In the genomic region with DNA sequence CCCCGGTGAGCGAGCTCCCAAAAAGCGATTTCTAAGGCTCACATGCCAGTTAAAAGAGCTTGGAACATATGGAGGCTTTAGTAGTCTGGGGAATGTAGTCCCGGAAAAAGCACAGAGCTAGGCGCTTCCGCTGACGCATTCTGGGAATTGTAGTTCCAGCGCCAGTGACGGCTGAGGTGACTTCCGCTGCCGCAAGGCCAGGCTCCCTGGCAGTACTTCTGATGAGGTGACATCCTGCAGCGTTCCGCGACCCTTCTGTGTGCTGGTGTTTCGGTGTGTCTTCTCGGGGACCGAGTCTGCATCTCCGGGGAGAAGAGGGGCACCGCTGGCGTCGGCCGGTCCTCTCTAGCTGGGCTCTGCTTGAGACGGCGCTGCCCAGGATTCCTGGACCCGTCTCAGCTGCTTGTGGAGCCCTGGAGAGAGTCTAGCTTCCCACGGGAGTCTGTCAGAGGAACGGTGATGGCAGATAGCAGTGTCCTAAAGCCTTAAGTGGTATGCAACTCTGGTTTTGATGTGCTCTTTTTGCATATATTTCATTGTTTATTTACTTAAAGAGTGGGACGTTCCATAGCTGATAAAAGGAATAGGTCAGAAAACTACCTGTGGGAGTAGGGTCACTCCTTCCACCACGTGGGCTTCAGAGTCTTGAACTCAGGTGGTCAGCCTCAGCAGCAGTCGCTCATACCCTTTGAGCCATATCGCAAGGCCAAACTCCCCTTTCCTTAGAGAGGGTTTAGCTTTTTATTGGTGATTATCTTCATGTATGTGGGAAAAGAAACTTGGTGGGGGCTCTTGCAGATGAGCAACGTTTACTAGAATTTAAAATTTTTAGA, we compare ENCODE assay signal across 8 mouse cellular contexts. TPM values are rescaled to one million over a fixed set of nuclear protein-coding genes. Genes with fewer than 3 reads are reported as not detected.
DNase-seq lines count a peak whose midpoint lies in the region; ATAC-seq lines count a peak whose summit lies in the region.

A gene (plus strand): TSS at position 174 of the 833 bp plus-strand sequence.

- no peaks in the 10 kb centered on the region for H3K9me3 ChIP-seq in heart, embryonic 13.5 days
- no peaks in the 10 kb centered on the region for H3K9me3 ChIP-seq in liver, embryonic 13.5 days (replicated peaks)
- no peaks in the 10 kb centered on the region for H3K9me3 ChIP-seq in stomach, embryonic 16.5 days (replicated peaks; ENCODE audit: control insufficient read depth, low read length)

- H3K9ac ChIP-seq in heart, embryonic 13.5 days, result peak within 1 kb of the TSS; percentile 84
- H3K9ac ChIP-seq in liver, embryonic 13.5 days, result peak within 1 kb of the TSS; percentile 81
- H3K9ac ChIP-seq in stomach, embryonic 16.5 days (ENCODE audit: low read length), result peak within 1 kb of the TSS; percentile 77

- H3K27ac ChIP-seq in brown adipose tissue, adult 24 weeks (replicated peaks; ENCODE audit: low read depth, low read length), result no peak within 1 kb of the TSS
- no peak within 1 kb of the TSS for H3K27ac ChIP-seq in heart, embryonic 13.5 days (replicated peaks)
- H3K27ac ChIP-seq in liver, embryonic 13.5 days, result peak within 1 kb of the TSS; percentile 19
- H3K27ac ChIP-seq in stomach, embryonic 16.5 days (ENCODE audit: low read length), result no peak within 1 kb of the TSS

- ATAC-seq in heart, embryonic 13.5 days (ENCODE audit: extremely low read depth, insufficient number of reproducible peaks, low FRiP score, low TSS enrichment), result peak; percentile 85
- ATAC-seq in liver, embryonic 13.5 days (ENCODE audit: low read depth), result peak; percentile 96
- ATAC-seq in stomach, embryonic 16.5 days (ENCODE audit: insufficient read depth, low FRiP score), result peak; percentile 93

- H3K36me3 ChIP-seq in heart, embryonic 13.5 days, result peaks cover 37% of the 10 kb centered on the region
- peaks cover 23% of the 10 kb centered on the region for H3K36me3 ChIP-seq in liver, embryonic 13.5 days
- H3K36me3 ChIP-seq in stomach, embryonic 16.5 days (ENCODE audit: control insufficient read depth, insufficient read depth, low read length), result peaks cover 12% of the 10 kb centered on the region; the same call in 1 of the 2 replicates

- H3K27me3 ChIP-seq in heart, embryonic 13.5 days (replicated peaks), result no peaks in the 10 kb centered on the region
- no peaks in the 10 kb centered on the region for H3K27me3 ChIP-seq in liver, embryonic 13.5 days
- H3K27me3 ChIP-seq in stomach, embryonic 16.5 days (ENCODE audit: control insufficient read depth, insufficient read depth, low read length), result no peaks in the 10 kb centered on the region

- H3K4me2 ChIP-seq in heart, embryonic 13.5 days, result peak within 1 kb of the TSS; percentile 77
- peak within 1 kb of the TSS; percentile 74 for H3K4me2 ChIP-seq in liver, embryonic 13.5 days
- H3K4me2 ChIP-seq in stomach, embryonic 16.5 days (ENCODE audit: low read depth, low read length), result peak within 1 kb of the TSS; percentile 98

- peak within 1 kb of the TSS; percentile 96 for H3K4me3 ChIP-seq in brown adipose tissue, adult 24 weeks (ENCODE audit: insufficient read depth, low read depth, low read length)
- peak within 1 kb of the TSS; percentile 72 for H3K4me3 ChIP-seq in heart, embryonic 13.5 days
- H3K4me3 ChIP-seq in liver, embryonic 13.5 days (replicated peaks), result peak within 1 kb of the TSS; percentile 79
- H3K4me3 ChIP-seq in stomach, embryonic 16.5 days (replicated peaks; ENCODE audit: low read length), result peak within 1 kb of the TSS; percentile 60

- WGBS in heart, embryonic 13.5 days, result 3% methylated on average over 32 of the region's 32 CpGs
- WGBS in liver, embryonic 13.5 days (ENCODE audit: insufficient replicate concordance), result 3% methylated on average over 32 of the region's 32 CpGs
- WGBS in stomach, embryonic 16.5 days, result 2% methylated on average over 32 of the region's 32 CpGs

- H3K4me1 ChIP-seq in brown adipose tissue, adult 24 weeks (ENCODE audit: control insufficient read depth, insufficient read depth, insufficient read length, low read length), result peaks cover 5% of the 10 kb centered on the region; the same call in 1 of the 2 replicates
- H3K4me1 ChIP-seq in heart, embryonic 13.5 days, result peaks cover 13% of the 10 kb centered on the region
- peaks cover 17% of the 10 kb centered on the region for H3K4me1 ChIP-seq in liver, embryonic 13.5 days (replicated peaks)
- H3K4me1 ChIP-seq in stomach, embryonic 16.5 days (ENCODE audit: control insufficient read depth, insufficient read depth, low read length), result peaks cover 10% of the 10 kb centered on the region

- DNase-seq in CD4-positive, CD25-positive, alpha-beta regulatory T cell, adult 2 months (ENCODE audit: low read depth, low spot score), result peak; percentile 93
- peak; percentile 47 for DNase-seq in fat pad, adult 2 months (ENCODE audit: extremely low read depth, low read depth, low spot score)
- peak; percentile 91 for DNase-seq in kidney, postnatal 14 days
- peak; percentile 70 for DNase-seq in liver, embryonic 13.5 days
- peak; percentile 81 for DNase-seq in neural tube, embryonic 10.5 days (ENCODE audit: extremely low spot score, low spot score)

RNA-seq across cellular contexts. Expression of the gene that starts here (rescaled TPM):
- polyA plus RNA-seq in brown adipose tissue, adult 24 weeks (2012; ENCODE audit: insufficient read depth, insufficient read length, missing spikeins), result 2.4 and 4.4 TPM in 2 replicates
- 5.9 and 9.1 TPM in 2 replicates for polyA plus RNA-seq in heart, embryonic 13.5 days (2015; fragmentation: Nextera tagmentation; extraction: Ambion mirVana)
- 3.8 and 4.6 TPM in 2 replicates for polyA plus RNA-seq in liver, embryonic 13.5 days (2015; fragmentation: Nextera tagmentation; extraction: Ambion mirVana)
- polyA plus RNA-seq in stomach, embryonic 16.5 days (2015; fragmentation: Nextera tagmentation; extraction: Ambion mirVana), result 14.7 and 18.9 TPM in 2 replicates
